Mouse (Mus musculus) right cerebral cortex, postnatal 25 days (tissue): ENCODE measurements around the gene Atat1.
"Not testable (repeated sequence)": the region's sequence is repeated elsewhere in the genome, so short reads cannot be mapped to it uniquely, and the experiment has no call there.

Source experiments
- DNase-seq: peaks from one replicate; pipeline ENCODE4 v3.0.0; 2022

The Atat1 gene

GRCm38 (mm10) chr17:35909919-35910369 is at the start of gene Atat1:
Atat1 (minus strand) TSS chr17:35910075.
- peak; percentile 88 for DNase-seq

GRCm38 (mm10) chr17:35958533-35959223 is 48.8 kb upstream of the Atat1 start:
- no peak for DNase-seq

- DNase-seq, result no peak
These were observed 44.8 kb upstream of the Atat1 start for GRCm38 (mm10) chr17:35954665-35955064.

GRCm38 (mm10) chr17:35952559-35952958 is 42.7 kb upstream of the Atat1 start:
- DNase-seq, result not testable (repeated sequence)

- not testable (repeated sequence) for DNase-seq
These were observed 41.1 kb upstream of the Atat1 start for GRCm38 (mm10) chr17:35950946-35951345.

- no peak for DNase-seq
These were observed 30.1 kb upstream of the Atat1 start for GRCm38 (mm10) chr17:35939941-35940340.

GRCm38 (mm10) chr17:35939108-35939507 is 29.2 kb upstream of the Atat1 start:
- DNase-seq, result no peak

- no peak for DNase-seq
These were observed 27.9 kb upstream of the Atat1 start for GRCm38 (mm10) chr17:35937700-35938348.

GRCm38 (mm10) chr17:35935763-35936162 is 25.9 kb upstream of the Atat1 start:
- not testable (repeated sequence) for DNase-seq

GRCm38 (mm10) chr17:35932608-35933007 is 22.7 kb upstream of the Atat1 start:
- no peak for DNase-seq

- DNase-seq, result no peak
These were observed 20.8 kb upstream of the Atat1 start for GRCm38 (mm10) chr17:35930627-35931026.

- no peak for DNase-seq
These were observed 19.7 kb upstream of the Atat1 start for GRCm38 (mm10) chr17:35929534-35929933.

- DNase-seq, result no peak
These were observed 17.6 kb upstream of the Atat1 start for GRCm38 (mm10) chr17:35927471-35927870.

GRCm38 (mm10) chr17:35923281-35923680 is 13.4 kb upstream of the Atat1 start:
- no peak for DNase-seq

GRCm38 (mm10) chr17:35922566-35922965 is 12.7 kb upstream of the Atat1 start:
- no peak for DNase-seq

GRCm38 (mm10) chr17:35921710-35922109 is 11.8 kb upstream of the Atat1 start:
- DNase-seq, result no peak

- no peak for DNase-seq
These were observed 11.1 kb upstream of the Atat1 start for GRCm38 (mm10) chr17:35920862-35921562.

GRCm38 (mm10) chr17:35920384-35920783 is 10.5 kb upstream of the Atat1 start:
- no peak for DNase-seq

GRCm38 (mm10) chr17:35919864-35920301 is 10.0 kb upstream of the Atat1 start:
- DNase-seq, result no peak

GRCm38 (mm10) chr17:35919060-35919715 is 9.3 kb upstream of the Atat1 start:
- DNase-seq, result peak; percentile 92

- no peak for DNase-seq
These were observed 8.6 kb upstream of the Atat1 start for GRCm38 (mm10) chr17:35918276-35919059.
